Mouse (Mus musculus): ENCODE data around the gene Zbtb48. TPM values are rescaled to one million over a fixed set of nuclear protein-coding genes. Genes with fewer than 3 reads are reported as not detected.

Gene Zbtb48
- total RNA-seq, 2 experiments from 2014 or later: 11.7 to 13.7 TPM

GRCm38 (mm10) chr4:152000906-152001305 lies 26.6 kb downstream of the Zbtb48 start:
- DNase-seq: no peak

- DNase-seq: no peak
These were observed 28.0 kb downstream of the Zbtb48 start for GRCm38 (mm10) chr4:151999481-151999880.

- no peak for DNase-seq
These were observed 29.8 kb downstream of the Zbtb48 start for GRCm38 (mm10) chr4:151997701-151998100.

GRCm38 (mm10) chr4:151996951-151997222 lies 30.6 kb downstream of the Zbtb48 start:
- DNase-seq: no peak

GRCm38 (mm10) chr4:151996173-151996950 lies 31.1 kb downstream of the Zbtb48 start, which contains the start of gene Phf13:
Gene Phf13, minus strand, starts transcription at chr4:151996258.
- DNase-seq: peak; percentile 98 to 99

- peak in 1 of 2 experiments; percentile 47 for DNase-seq
These were observed 31.9 kb downstream of the Zbtb48 start for GRCm38 (mm10) chr4:151995371-151996172.

GRCm38 (mm10) chr4:151994228-151995171 lies 33.0 kb downstream of the Zbtb48 start:
- no peak for DNase-seq

- DNase-seq: no peak
These were observed 34.4 kb downstream of the Zbtb48 start for GRCm38 (mm10) chr4:151993035-151993434.

GRCm38 (mm10) chr4:151992091-151992490 lies 35.4 kb downstream of the Zbtb48 start:
- no peak for DNase-seq

GRCm38 (mm10) chr4:151989110-151989488 lies 38.4 kb downstream of the Zbtb48 start:
- no peak for DNase-seq

GRCm38 (mm10) chr4:151988342-151989109 lies 38.9 kb downstream of the Zbtb48 start, which contains the start of gene Thap3:
Gene Thap3, minus strand, starts transcription at chr4:151988997.
- peak; percentile 85 for DNase-seq

- no peak for DNase-seq
These were observed 39.5 kb downstream of the Zbtb48 start for GRCm38 (mm10) chr4:151988014-151988341.

- DNase-seq: no peak
These were observed 40.8 kb downstream of the Zbtb48 start for GRCm38 (mm10) chr4:151986650-151987049.

GRCm38 (mm10) chr4:151985886-151986285 lies 41.6 kb downstream of the Zbtb48 start:
- DNase-seq: no peak

GRCm38 (mm10) chr4:151983560-151983959 lies 43.9 kb downstream of the Zbtb48 start:
- DNase-seq: no peak

- DNase-seq: no peak
These were observed 44.4 kb downstream of the Zbtb48 start for GRCm38 (mm10) chr4:151983043-151983442.

GRCm38 (mm10) chr4:151981363-151981762 lies 46.1 kb downstream of the Zbtb48 start:
- DNase-seq: peak; percentile 81

GRCm38 (mm10) chr4:151980699-151981098 lies 46.8 kb downstream of the Zbtb48 start:
- DNase-seq: no peak

- DNase-seq: peak; percentile 86
These were observed 49.7 kb downstream of the Zbtb48 start for GRCm38 (mm10) chr4:151977748-151978147.

GRCm38 (mm10) chr4:151975441-151975840 lies 52.0 kb downstream of the Zbtb48 start:
- DNase-seq: no peak

GRCm38 (mm10) chr4:151972221-151972967 lies 55.1 kb downstream of the Zbtb48 start:
- no peak for DNase-seq

Data from layer of hippocampus, postnatal 36 days (tissue).